Mouse (Mus musculus) MEL (cell line): ENCODE results near the gene Dlg2. TPM values are rescaled to one million over a fixed set of nuclear protein-coding genes. Genes with fewer than 3 reads are reported as not detected.

ENCODE experiments used
- DNase-seq: peaks from one replicate; pipeline ENCODE4 v3.0.0; 2011; ENCODE audit warnings: low read depth, low spot score
- H3K27ac ChIP-seq: 2 replicates; pipeline ENCODE4 v1.5.1; 2012; ENCODE audit warnings: low read depth, mild to moderate bottlenecking, control low read depth, low read length, moderate library complexity; ENCODE audit not compliant: control insufficient read depth
- H3K27me3 ChIP-seq, 2 experiments: fragments of 150-350 bp in 1 of 2; sonication (generic) in 1 of 2; 2 replicates each; pipeline ENCODE4 v1.6.1; 2012; ENCODE audit warnings: low read length in 2 of 2, mild to moderate bottlenecking in 2 of 2, improper control_type of control experiment in 1 of 2, moderate library complexity in 1 of 2; ENCODE audit not compliant: insufficient read depth in 2 of 2, control insufficient read depth in 1 of 2
- H3K36me3 ChIP-seq, 2 experiments: 2 replicates each; pipeline ENCODE4 v1.6.1; 2012 to 2014; ENCODE audit warnings: low read length in 2 of 2, improper control_type of control experiment in 1 of 2, inconsistent platforms in 1 of 2, mild to moderate bottlenecking in 1 of 2; ENCODE audit not compliant: insufficient read depth in 2 of 2, control insufficient read depth in 1 of 2
- H3K4me1 ChIP-seq, 2 experiments: fragments of 150-350 bp in 1 of 2; sonication (generic) in 1 of 2; 2 replicates each; pipeline ENCODE4 v1.6.1; 2012; ENCODE audit warnings: low read length in 2 of 2, improper control_type of control experiment in 1 of 2, mild to moderate bottlenecking in 1 of 2; ENCODE audit not compliant: insufficient read depth in 2 of 2, control insufficient read depth in 1 of 2
- H3K4me3 ChIP-seq, 2 experiments: fragments of 150-350 bp in 1 of 2; sonication (generic) in 1 of 2; 2 replicates each; pipeline ENCODE4 v1.5.1; 2012; ENCODE audit warnings: low read depth in 2 of 2, low read length in 2 of 2, mild to moderate bottlenecking in 2 of 2, moderate library complexity in 2 of 2, control low read depth in 1 of 2, improper control_type of control experiment in 1 of 2; ENCODE audit not compliant: control insufficient read depth in 1 of 2, insufficient read depth in 1 of 2
- H3K79me2 ChIP-seq: 2 replicates; pipeline ENCODE4 v1.6.1; 2012; ENCODE audit warnings: mild to moderate bottlenecking, low read length, moderate library complexity; ENCODE audit not compliant: control insufficient read depth, poor library complexity, insufficient read depth
- H3K9ac ChIP-seq: 2 replicates; pipeline ENCODE4 v1.6.1; 2012; ENCODE audit warnings: low read depth, mild to moderate bottlenecking, control low read depth, low read length, moderate library complexity; ENCODE audit not compliant: control insufficient read depth, poor library complexity, severe bottlenecking
- H3K9me3 ChIP-seq: fragments of 150-350 bp; sonication (generic); replicated peaks from 2 replicates; pipeline ENCODE4 v1.6.1; 2012; ENCODE audit warnings: mild to moderate bottlenecking, low read length, improper control_type of control experiment, moderate library complexity; ENCODE audit not compliant: insufficient read depth
- BHLHE40 ChIP-seq: IDR thresholded peaks from 2 replicates; pipeline ENCODE4 v1.6.1; 2012; ENCODE audit warnings: low read depth, mild to moderate bottlenecking, inconsistent platforms, low read length, improper control_type of control experiment, borderline replicate concordance
- CHD1 ChIP-seq: IDR thresholded peaks from 2 replicates; pipeline ENCODE4 v1.6.1; 2012; ENCODE audit warnings: low read depth, mild to moderate bottlenecking, inconsistent platforms, low read length, improper control_type of control experiment
- CHD2 ChIP-seq: IDR thresholded peaks from 2 replicates; pipeline ENCODE4 v1.6.1; 2011; ENCODE audit warnings: low read length, improper control_type of control experiment
- CTCF ChIP-seq, 3 experiments: IDR thresholded peaks in 2 of 3; conservative IDR thresholded peaks in 1 of 3; 2 replicates each; pipeline ENCODE4 v1.5.1; 2011 to 2012; ENCODE audit warnings: low read length in 3 of 3, low read depth in 2 of 3, mild to moderate bottlenecking in 2 of 3, improper control_type of control experiment in 1 of 3, inconsistent platforms in 1 of 3, mixed read lengths in 1 of 3, moderate library complexity in 1 of 3; ENCODE audit not compliant: control insufficient read depth in 1 of 3, insufficient read depth in 1 of 3, poor library complexity in 1 of 3, severe bottlenecking in 1 of 3
- ELF1 ChIP-seq: IDR thresholded peaks from 2 replicates; pipeline ENCODE4 v1.6.1; 2014; ENCODE audit warnings: low read depth, mild to moderate bottlenecking, inconsistent platforms, low read length, improper control_type of control experiment, moderate library complexity
- EP300 ChIP-seq, 2 experiments: IDR thresholded peaks; 2 replicates each; pipeline ENCODE4 v1.6.1; 2011; ENCODE audit warnings: improper control_type of control experiment in 2 of 2, low read length in 2 of 2, low read depth in 1 of 2, mild to moderate bottlenecking in 1 of 2
- ETS1 ChIP-seq: IDR thresholded peaks from 2 replicates; pipeline ENCODE4 v1.6.1; 2012; ENCODE audit warnings: low read depth, mild to moderate bottlenecking, inconsistent platforms, low read length, improper control_type of control experiment, moderate library complexity
- GATA1 ChIP-seq: IDR thresholded peaks from 2 replicates; pipeline ENCODE4 v1.6.1; 2011; ENCODE audit warnings: low read depth, low read length, improper control_type of control experiment
- HCFC1 ChIP-seq: IDR thresholded peaks from 2 replicates; pipeline ENCODE4 v1.6.1; 2012; ENCODE audit warnings: low read depth, mild to moderate bottlenecking, inconsistent platforms, low read length, improper control_type of control experiment, moderate library complexity
- JUND ChIP-seq: IDR thresholded peaks from 2 replicates; pipeline ENCODE4 v1.6.1; 2011; ENCODE audit warnings: low read depth, mild to moderate bottlenecking, improper control_type of control experiment, low read length
- KAT2A ChIP-seq: conservative IDR thresholded peaks from 2 replicates; pipeline ENCODE4 v1.6.1; 2012; ENCODE audit warnings: low read depth, low read length, improper control_type of control experiment, inconsistent platforms
- MAFK ChIP-seq: IDR thresholded peaks from 2 replicates; pipeline ENCODE4 v1.6.1; 2011; ENCODE audit warnings: low read depth, mild to moderate bottlenecking, low read length, improper control_type of control experiment, borderline replicate concordance
- MAX ChIP-seq: IDR thresholded peaks from 2 replicates; pipeline ENCODE4 v1.6.1; 2011; ENCODE audit warnings: low read length, improper control_type of control experiment
- MAZ ChIP-seq: IDR thresholded peaks from 2 replicates; pipeline ENCODE4 v1.6.1; 2012; ENCODE audit warnings: low read depth, mild to moderate bottlenecking, inconsistent platforms, low read length, improper control_type of control experiment
- MEF2A ChIP-seq: IDR thresholded peaks from 2 replicates; pipeline ENCODE4 v1.6.1; 2014; ENCODE audit warnings: low read depth, mild to moderate bottlenecking, inconsistent platforms, low read length, improper control_type of control experiment; ENCODE audit not compliant: poor library complexity, insufficient replicate concordance, severe bottlenecking; ENCODE audit errors: extremely low read depth
- MXI1 ChIP-seq: IDR thresholded peaks from 2 replicates; pipeline ENCODE4 v1.6.1; 2011; ENCODE audit warnings: mild to moderate bottlenecking, low read depth, low read length, improper control_type of control experiment
- MYB ChIP-seq: IDR thresholded peaks from 2 replicates; pipeline ENCODE4 v1.6.1; 2011; ENCODE audit warnings: mild to moderate bottlenecking, low read depth, low read length, improper control_type of control experiment
- MYC ChIP-seq: IDR thresholded peaks from 2 replicates; pipeline ENCODE4 v1.6.1; 2011; ENCODE audit warnings: low read depth, mild to moderate bottlenecking, low read length, improper control_type of control experiment, moderate library complexity
- NELFE ChIP-seq: IDR thresholded peaks from 2 replicates; pipeline ENCODE4 v1.6.1; 2011; ENCODE audit warnings: low read depth, low read length, improper control_type of control experiment
- NRF1 ChIP-seq: IDR thresholded peaks from 2 replicates; pipeline ENCODE4 v1.6.1; 2014; ENCODE audit warnings: low read depth, mild to moderate bottlenecking, inconsistent platforms, low read length, improper control_type of control experiment, moderate library complexity; ENCODE audit not compliant: poor library complexity, insufficient read depth, severe bottlenecking
- POLR2A ChIP-seq, 2 experiments: IDR thresholded peaks; 2 replicates each; pipeline ENCODE4 v1.6.1; 2011 to 2012; ENCODE audit warnings: low read length in 2 of 2, mild to moderate bottlenecking in 2 of 2, control low read depth in 1 of 2, improper control_type of control experiment in 1 of 2, low read depth in 1 of 2, moderate library complexity in 1 of 2; ENCODE audit not compliant: control insufficient read depth in 1 of 2, insufficient read depth in 1 of 2, poor library complexity in 1 of 2
- POLR2AphosphoS2 ChIP-seq: IDR thresholded peaks from 2 replicates; pipeline ENCODE4 v1.6.1; 2011; ENCODE audit warnings: low read length, improper control_type of control experiment
- POLR2AphosphoS5 ChIP-seq: IDR thresholded peaks from 2 replicates; pipeline ENCODE4 v1.6.1; 2012; ENCODE audit warnings: low read depth, borderline replicate concordance, mild to moderate bottlenecking, inconsistent platforms, low read length, moderate library complexity, mixed read lengths
- RAD21 ChIP-seq: IDR thresholded peaks from 2 replicates; pipeline ENCODE4 v1.6.1; 2011; ENCODE audit warnings: mild to moderate bottlenecking, low read depth, low read length, improper control_type of control experiment
- RCOR1 ChIP-seq: IDR thresholded peaks from 2 replicates; pipeline ENCODE4 v1.6.1; 2012; ENCODE audit warnings: low read depth, mild to moderate bottlenecking, inconsistent platforms, low read length, improper control_type of control experiment
- SIN3A ChIP-seq: IDR thresholded peaks from 2 replicates; pipeline ENCODE4 v1.6.1; 2012; ENCODE audit warnings: low read length, improper control_type of control experiment, inconsistent platforms
- SMC3 ChIP-seq: IDR thresholded peaks from 2 replicates; pipeline ENCODE4 v1.6.1; 2011; ENCODE audit warnings: low read depth, low read length, improper control_type of control experiment
- TAL1 ChIP-seq: IDR thresholded peaks from 2 replicates; pipeline ENCODE4 v1.6.1; 2012; ENCODE audit warnings: mild to moderate bottlenecking, inconsistent platforms, low read length, moderate library complexity, mixed read lengths
- TBP ChIP-seq: IDR thresholded peaks from 2 replicates; pipeline ENCODE4 v1.8.0; 2011; ENCODE audit warnings: low read depth, low read length, improper control_type of control experiment
- TCF12 ChIP-seq: IDR thresholded peaks from 2 replicates; pipeline ENCODE4 v1.6.1; 2014; ENCODE audit warnings: low read depth, mild to moderate bottlenecking, inconsistent platforms, low read length, improper control_type of control experiment, moderate library complexity
- UBTF ChIP-seq: IDR thresholded peaks from 2 replicates; pipeline ENCODE4 v1.6.1; 2012; ENCODE audit warnings: low read depth, mild to moderate bottlenecking, inconsistent platforms, low read length, improper control_type of control experiment, moderate library complexity, borderline replicate concordance; ENCODE audit not compliant: insufficient read depth
- USF1 ChIP-seq: IDR thresholded peaks from 2 replicates; pipeline ENCODE4 v1.6.1; 2014; ENCODE audit warnings: low read depth, mild to moderate bottlenecking, inconsistent platforms, low read length, improper control_type of control experiment, moderate library complexity
- USF2 ChIP-seq, 2 experiments: IDR thresholded peaks; 2 replicates each; pipeline ENCODE4 v1.6.1; 2011 to 2012; ENCODE audit warnings: improper control_type of control experiment in 2 of 2, low read length in 2 of 2, borderline replicate concordance in 1 of 2, inconsistent platforms in 1 of 2, low read depth in 1 of 2, mild to moderate bottlenecking in 1 of 2; ENCODE audit not compliant: insufficient read depth in 1 of 2
- ZC3H11A ChIP-seq: IDR thresholded peaks from 2 replicates; pipeline ENCODE4 v1.6.1; 2012; ENCODE audit warnings: low read depth, mild to moderate bottlenecking, inconsistent platforms, low read length, improper control_type of control experiment
- ZKSCAN1 ChIP-seq: IDR thresholded peaks from 2 replicates; pipeline ENCODE4 v1.6.1; 2012; ENCODE audit warnings: low read depth, mild to moderate bottlenecking, inconsistent platforms, low read length, improper control_type of control experiment, moderate library complexity
- ZMIZ1 ChIP-seq: IDR thresholded peaks from 2 replicates; pipeline ENCODE4 v1.6.1; 2012; ENCODE audit warnings: low read depth, mild to moderate bottlenecking, inconsistent platforms, low read length, improper control_type of control experiment, moderate library complexity
- ZNF384 ChIP-seq: IDR thresholded peaks from 2 replicates; pipeline ENCODE4 v1.6.1; 2012; ENCODE audit warnings: low read depth, mild to moderate bottlenecking, inconsistent platforms, low read length, improper control_type of control experiment
- polyA plus RNA-seq, 2 experiments: library from polyadenylated mRNA; stranded (reverse) in 1 of 2; unstranded in 1 of 2; fragments of >175 nt in 1 of 2; fragments of >200 nt in 1 of 2; gene quantifications; 2 replicates each; pipeline versions ENCODE4 v1.2.1 to v1.2.4; 2012; ENCODE audit warnings: low replicate concordance in 2 of 2, low read depth in 1 of 2; ENCODE audit not compliant: insufficient read length in 2 of 2, insufficient read depth in 1 of 2, missing spikeins in 1 of 2
- total RNA-seq: library from RNA; depleted of rRNA; stranded (reverse); fragments of 300-350 nt; gene quantifications from 2 replicates; pipeline ENCODE4 v1.2.3, GENCODE M21; 2012

Gene Dlg2
- total and polyA plus RNA-seq, 3 experiments: 0.04 TPM; not detected in 2

- peaks cover 32% of the 10 kb centered on the region for H3K79me2 ChIP-seq
- peak within 1 kb of the TSS; percentile 95 to 100 for H3K4me3 ChIP-seq
- peak; percentile 97 for DNase-seq
- H3K9me3 ChIP-seq: no peaks in the 10 kb centered on the region
- peak within 1 kb of the TSS; percentile 99 for H3K9ac ChIP-seq
- H3K36me3 ChIP-seq: peaks cover 16% of the 10 kb centered on the region in 2 experiments
- H3K4me1 ChIP-seq: peaks cover 4 to 5% of the 10 kb centered on the region in 2 experiments; a peak in 3 of 4 replicates
- H3K27ac ChIP-seq: peak within 1 kb of the TSS; percentile 81
- no peaks in the 10 kb centered on the region for H3K27me3 ChIP-seq
- TF ChIP-seq ZKSCAN1 (no peak), MXI1 (peak; percentile 33; the same call in 1 of the 2 replicates), TBP (peak; percentile 92), HCFC1 (peak; percentile 82), KAT2A (no peak; the same call in 1 of the 2 replicates), SMC3 (no peak), MEF2A (no peak), MYB (no peak), EP300 (IDR thresholded peaks at IDR 0.05; ENCODE audit: low read depth in 1 of 2, low read length in 2 of 2) (no peak), ZNF384 (no peak), POLR2AphosphoS5 (no peak), RCOR1 (no peak), USF1 (no peak), GATA1 (no peak), CHD2 (peak; percentile 99), ETS1 (peak; percentile 71; the same call in 1 of the 2 replicates), SIN3A (peak; percentile 81; the same call in 1 of the 2 replicates), MAFK (no peak), TAL1 (no peak), JUND (no peak), BHLHE40 (no peak), MAX (no peak), POLR2A (IDR thresholded peaks at IDR 0.05; ENCODE audit: control insufficient read depth in 1 of 2, insufficient read depth in 1 of 2, low read depth in 1 of 2, low read length in 2 of 2, poor library complexity in 1 of 2) (peak; percentile 89 to 95), ZC3H11A (no peak), ELF1 (0 out of 2 replicates have a peak, but pooled peaks have one; percentile 38), CHD1 (no peak), CTCF (IDR thresholded peaks at IDR 0.05 in 2 of 3, conservative IDR thresholded peaks at IDR 0.05 in 1 of 3; ENCODE audit: control insufficient read depth in 1 of 3, insufficient read depth in 1 of 3, low read depth in 2 of 3, low read length in 3 of 3, poor library complexity in 1 of 3, severe bottlenecking in 1 of 3) (no peak), POLR2AphosphoS2 (peak; percentile 81), NRF1 (no peak), NELFE (peak; percentile 92), TCF12 (peak; percentile 67), MYC (no peak), MAZ (0 out of 2 replicates have a peak, but pooled peaks have one; percentile 56), USF2 (IDR thresholded peaks at IDR 0.05; ENCODE audit: borderline replicate concordance in 1 of 2, insufficient read depth in 1 of 2, low read depth in 1 of 2, low read length in 2 of 2) (no peak), RAD21 (no peak), ZMIZ1 (no peak; the same call in 1 of the 2 replicates), UBTF (0 out of 2 replicates have a peak, but pooled peaks have one; percentile 11)
Measured at GRCm38 (mm10) chr7:90442518-90443080, 33.9 kb upstream of the Dlg2 start, which contains the start of gene Crebzf. Gene Crebzf, plus strand, starts transcription at chr7:90442729.
